Mouse (Mus musculus) forelimb bud, embryonic 11.5 days (tissue): ENCODE measurements around the gene Paxx.

Experiments used
- DNase-seq: peaks from one replicate; pipeline ENCODE4 v3.0.0-alpha.2; 2012; ENCODE audit warnings: low read depth, low spot score

Gene Paxx

GRCm38 (mm10) chr2:25482969-25483368, 22.1 kb upstream of the Paxx start:
- no peak for DNase-seq

GRCm38 (mm10) chr2:25480541-25480940, 19.6 kb upstream of the Paxx start:
- no peak for DNase-seq

GRCm38 (mm10) chr2:25479551-25480311, 18.8 kb upstream of the Paxx start:
- DNase-seq, result no peak

GRCm38 (mm10) chr2:25477967-25478675, 17.2 kb upstream of the Paxx start:
- DNase-seq, result no peak

- DNase-seq, result no peak
These were observed 16.6 kb upstream of the Paxx start for GRCm38 (mm10) chr2:25477541-25477940.

GRCm38 (mm10) chr2:25472550-25472949, 11.7 kb upstream of the Paxx start:
- DNase-seq, result no peak

- no peak for DNase-seq
These were observed 9.1 kb upstream of the Paxx start, which contains the start of gene Ptgds for GRCm38 (mm10) chr2:25469969-25470368. Gene Ptgds (minus strand): TSS chr2:25470046.

- DNase-seq, result no peak
These were observed 8.3 kb upstream of the Paxx start for GRCm38 (mm10) chr2:25468962-25469915.

GRCm38 (mm10) chr2:25467606-25468303, 6.9 kb upstream of the Paxx start:
- no peak for DNase-seq

- DNase-seq, result no peak
These were observed 5.1 kb upstream of the Paxx start for GRCm38 (mm10) chr2:25465816-25466635.

- no peak for DNase-seq
These were observed 4.4 kb upstream of the Paxx start for GRCm38 (mm10) chr2:25465256-25465655.

- no peak for DNase-seq
These were observed 2.7 kb upstream of the Paxx start for GRCm38 (mm10) chr2:25463630-25464029.

- no peak for DNase-seq
These were observed 513 bp upstream of the Paxx start for GRCm38 (mm10) chr2:25461407-25461806.

- DNase-seq, result no peak
These were observed 759 bp downstream of the Paxx start for GRCm38 (mm10) chr2:25460135-25460534.

- DNase-seq, result no peak
These were observed 2.0 kb downstream of the Paxx start for GRCm38 (mm10) chr2:25458911-25459310.

- DNase-seq, result no peak
These were observed 3.6 kb downstream of the Paxx start for GRCm38 (mm10) chr2:25457022-25457896.

GRCm38 (mm10) chr2:25456205-25456953, 4.5 kb downstream of the Paxx start, which contains the start of gene Clic3:
Gene Clic3 (plus strand): TSS chr2:25456838.
- no peak for DNase-seq

GRCm38 (mm10) chr2:25452951-25453350, 7.9 kb downstream of the Paxx start:
- no peak for DNase-seq
